Mouse (Mus musculus) left cerebral cortex, adult 8-10 months (tissue): Measurements from ENCODE around the gene Wfdc16. TPM values are rescaled to one million over a fixed set of nuclear protein-coding genes. Genes with fewer than 3 reads are reported as not detected.
"Not testable (repeated sequence)": the region's sequence is repeated elsewhere in the genome, so short reads cannot be mapped to it uniquely, and the experiment has no call there.

Source experiments
- DNase-seq, 2 experiments: peaks; one replicate each; pipeline ENCODE4 v3.0.0; 2022; ENCODE audit warnings: low spot score in 2 of 2
- total RNA-seq, 4 experiments: library from RNA; stranded (reverse); gene quantifications; 2 replicates each; pipeline ENCODE4 v1.2.4; 2022

Wfdc16 gene
- total RNA-seq, 4 experiments from 2014 or later: not detected

DNA sequence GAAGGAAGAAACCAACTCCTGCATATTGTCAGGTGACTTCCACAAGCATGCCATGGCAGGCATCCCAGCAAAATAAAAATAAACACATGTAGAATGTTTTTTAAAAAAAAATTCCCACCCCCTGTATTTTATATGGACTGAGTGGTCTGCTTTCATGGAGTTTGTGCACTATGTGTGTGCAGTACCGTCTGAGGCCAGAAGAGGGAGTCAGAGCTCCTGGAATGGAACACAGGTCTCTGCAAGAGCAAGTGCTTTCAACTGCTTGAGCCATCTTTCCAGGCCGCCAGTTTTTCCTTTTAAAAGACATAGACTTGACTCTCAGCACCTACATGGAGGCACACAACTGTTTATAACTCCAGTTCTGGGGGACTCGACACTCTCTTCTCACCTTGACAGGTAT is 35.1 kb downstream of the Wfdc16 start:
- no peak for DNase-seq

DNA sequence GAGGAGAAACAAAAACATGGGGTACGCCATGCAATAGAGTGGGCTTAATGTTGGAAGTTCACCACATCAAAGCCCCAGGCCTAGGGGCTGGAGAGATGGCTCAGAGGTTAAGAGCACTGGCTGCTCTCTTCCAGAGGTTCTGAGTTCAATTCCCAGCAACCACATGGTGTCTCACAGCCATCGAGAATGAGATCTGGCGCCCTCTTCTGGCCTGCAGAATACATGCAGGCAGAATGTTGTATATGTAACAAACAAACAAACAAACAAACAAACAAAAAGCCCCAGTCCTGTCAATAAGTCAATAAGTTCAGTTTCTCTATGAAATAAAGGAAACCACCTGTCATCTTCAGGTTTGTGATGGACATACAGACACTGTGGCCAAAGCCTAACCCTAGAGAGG is 38.4 kb downstream of the Wfdc16 start:
- no peak for DNase-seq

DNA sequence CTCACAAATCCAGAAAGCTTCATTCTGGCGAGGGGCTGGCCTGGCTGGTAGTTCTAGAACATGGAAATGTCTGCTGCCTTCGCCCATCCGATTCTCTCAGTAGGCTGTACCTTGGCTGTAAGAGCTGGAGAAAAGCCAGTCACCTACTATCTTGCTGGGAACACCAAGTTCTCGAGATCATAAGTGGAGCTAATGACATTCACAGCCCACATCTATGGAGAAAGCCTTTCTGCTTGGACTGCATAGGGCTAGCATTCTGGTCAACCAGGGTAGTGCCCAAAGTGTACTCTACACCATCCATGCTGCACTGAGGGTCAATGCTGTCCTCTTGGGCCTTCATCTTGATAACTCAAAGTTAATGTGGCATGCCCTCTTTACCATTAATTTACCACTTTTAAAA is 45.1 kb downstream of the Wfdc16 start, which contains the start of gene Eppin:
Eppin (minus strand) TSS at position 101 of the 400 bp plus-strand sequence.
- no peak for DNase-seq

DNA sequence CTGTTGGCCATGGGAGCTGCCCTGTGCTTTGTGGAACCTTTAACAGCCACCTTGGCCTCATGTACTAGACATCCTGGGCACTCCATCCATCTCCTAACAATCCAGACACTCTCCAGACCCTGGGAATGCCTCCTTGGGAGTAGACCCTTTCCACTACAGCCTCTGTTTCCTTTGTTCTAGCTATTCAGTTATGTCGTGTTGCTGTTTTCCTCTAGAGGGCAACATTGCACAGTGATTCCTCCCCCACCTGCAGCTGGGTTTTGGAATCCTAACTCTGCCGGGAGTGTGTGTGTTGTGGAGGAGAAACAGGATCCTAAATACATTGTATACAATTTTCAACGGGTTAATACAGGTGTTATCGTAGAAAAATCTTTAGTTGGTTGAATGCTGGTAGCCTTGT is 46.6 kb downstream of the Wfdc16 start:
- no peak for DNase-seq

DNA sequence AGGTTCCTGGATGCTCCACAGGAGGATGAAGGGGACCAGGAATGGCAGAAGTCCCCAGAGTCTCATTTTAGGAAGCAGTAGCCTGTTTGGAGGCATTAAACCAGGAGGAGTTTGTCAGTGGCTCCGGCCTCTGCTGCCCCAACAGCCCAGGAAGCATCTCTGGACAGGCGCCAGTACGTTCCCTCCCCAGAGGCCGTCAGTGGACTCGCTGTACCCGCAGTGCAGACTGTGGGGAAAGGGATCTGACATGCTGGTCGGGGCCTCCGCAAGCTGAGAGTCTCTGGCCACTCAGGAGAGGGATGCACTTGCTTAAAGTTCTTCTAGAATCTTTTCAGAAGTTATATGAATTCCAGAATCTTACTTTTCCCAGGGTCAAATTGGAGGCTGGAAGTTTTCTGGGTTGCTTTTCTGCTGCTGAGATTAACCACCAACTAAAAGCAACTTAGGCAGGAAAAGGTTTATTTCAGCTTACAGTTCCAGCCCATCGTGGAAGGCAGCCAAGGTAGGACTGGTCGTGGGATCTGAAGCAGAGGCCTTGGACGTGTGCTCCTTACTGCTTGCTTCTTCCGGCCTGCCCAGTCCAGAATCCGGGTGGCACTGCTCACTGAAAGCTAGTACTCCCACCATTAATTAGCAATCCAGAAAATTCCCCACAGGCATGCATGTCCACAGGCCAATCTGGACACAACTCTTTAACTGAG is 53.4 kb downstream of the Wfdc16 start, which contains the start of gene Wfdc6a:
Wfdc6a (minus strand) TSS at position 423 of the 701 bp plus-strand sequence.
- not testable (repeated sequence) for DNase-seq

Other genes with a start within 250 kb of the Wfdc16 start
- 1 to 10 TPM in 2 of 4 experiments, under 1 TPM in 1, not detected in 1; 0.62 to 1.8 (median 1.3) TPM for gene Slpi, start 249.7 kb downstream of the Wfdc16 start, total RNA-seq
- gene Rbpjl, start 235.7 kb downstream of the Wfdc16 start, total RNA-seq: under 1 TPM; 0.17 to 0.77 (median 0.31) TPM
- 10 to 100 TPM in 3 of 4 experiments, 1 to 10 TPM in 1; 9.9 to 12.0 (median 10.6) TPM for gene Matn4, start 233.6 kb downstream of the Wfdc16 start, total RNA-seq
- gene Sdc4, start 194.9 kb downstream of the Wfdc16 start, total RNA-seq: 100 to 1,000 TPM in 1 of 4 experiments, 10 to 100 TPM in 3; 81.2 to 117 (median 89.0) TPM
- gene Sys1, start 181.8 kb downstream of the Wfdc16 start, total RNA-seq: 10 to 100 TPM; 39.4 to 46.1 (median 40.6) TPM
- 10 to 100 TPM in 1 of 4 experiments, 1 to 10 TPM in 3; 4.4 to 15.6 (median 6.3) TPM for gene Gm20458, start 177.8 kb downstream of the Wfdc16 start, total RNA-seq
- gene Trp53tg5, start 165.1 kb downstream of the Wfdc16 start, total RNA-seq: not detected
- gene Dbndd2, start 152.7 kb downstream of the Wfdc16 start, total RNA-seq: 100 to 1,000 TPM; 140 to 155 (median 147) TPM
- 10 to 100 TPM; 84.0 to 97.2 (median 89.5) TPM for gene Pigt, start 141.3 kb downstream of the Wfdc16 start, total RNA-seq
- gene Wfdc2, start 76.4 kb downstream of the Wfdc16 start, total RNA-seq: 1 to 10 TPM in 2 of 4 experiments, under 1 TPM in 2; 0.98 to 1.5 (median 1.1) TPM
- gene Spint3, start 65.3 kb downstream of the Wfdc16 start, total RNA-seq: not detected
- not detected for gene Wfdc6a, start 53.3 kb downstream of the Wfdc16 start, total RNA-seq
- gene Eppin, start 45.2 kb downstream of the Wfdc16 start, total RNA-seq: not detected
- gene Wfdc6b, start 25.3 kb downstream of the Wfdc16 start, total RNA-seq: not detected
- not detected for gene Wfdc8, start 25.2 kb downstream of the Wfdc16 start, total RNA-seq
- gene Wfdc10, start 17.2 kb upstream of the Wfdc16 start, total RNA-seq: not detected
- not detected for gene Wfdc9, start 17.8 kb upstream of the Wfdc16 start, total RNA-seq
- gene Wfdc11, start 35.3 kb upstream of the Wfdc16 start, total RNA-seq: not detected
- not detected for gene Wfdc13, start 46.3 kb upstream of the Wfdc16 start, total RNA-seq
- gene Spint4, start 59.7 kb upstream of the Wfdc16 start, total RNA-seq: not detected
- not detected for gene Spint5, start 76.5 kb upstream of the Wfdc16 start, total RNA-seq
- gene Wfdc3, start 107.1 kb upstream of the Wfdc16 start, total RNA-seq: 1 to 10 TPM; 1.3 to 3.9 (median 2.1) TPM
- gene Dnttip1, start 107.2 kb upstream of the Wfdc16 start, total RNA-seq: 10 to 100 TPM; 32.2 to 38.7 (median 35.5) TPM
- under 1 TPM in 2 of 4 experiments, not detected in 2; 0.50 to 0.53 TPM for gene Ube2c, start 131.1 kb upstream of the Wfdc16 start, total RNA-seq
- 1 to 10 TPM in 3 of 4 experiments, not detected in 1; 1.7 to 5.6 (median 4.5) TPM for gene Tnnc2, start 141.2 kb upstream of the Wfdc16 start, total RNA-seq
- gene Snx21, start 147.0 kb upstream of the Wfdc16 start, total RNA-seq: 10 to 100 TPM; 46.4 to 53.8 (median 51.0) TPM
- 10 to 100 TPM; 22.0 to 27.6 (median 26.4) TPM for gene Acot8, start 166.1 kb upstream of the Wfdc16 start, total RNA-seq
- 1 to 10 TPM; 7.1 to 10.0 (median 8.7) TPM for gene Zswim3, start 166.3 kb upstream of the Wfdc16 start, total RNA-seq
- gene Zswim1, start 183.9 kb upstream of the Wfdc16 start, total RNA-seq: 10 to 100 TPM; 20.3 to 25.7 (median 23.9) TPM
- 1 to 10 TPM in 2 of 4 experiments, not detected in 2; 1.0 to 1.4 TPM for gene Spata25, start 189.7 kb upstream of the Wfdc16 start, total RNA-seq
- 100 to 1,000 TPM; 112 to 182 (median 135) TPM for gene Ctsa, start 194.1 kb upstream of the Wfdc16 start, total RNA-seq
- gene Neurl2, start 194.7 kb upstream of the Wfdc16 start, total RNA-seq: 1 to 10 TPM; 4.5 to 7.1 (median 5.5) TPM
- 100 to 1,000 TPM; 103 to 113 (median 109) TPM for gene Pltp, start 218.9 kb upstream of the Wfdc16 start, total RNA-seq
- gene Pcif1, start 240.5 kb upstream of the Wfdc16 start, total RNA-seq: 10 to 100 TPM; 47.7 to 59.4 (median 52.0) TPM